Mouse (Mus musculus) brain, embryonic 14.5 days (tissue): ENCODE measurements at regions not wholly inside any gene's neighbourhood (a gene's known extent, or its start where the extent isn't known, plus 50 kb on each side); places are given as distances from the start of the nearest gene placed in this dataset.

Source experiments
- DNase-seq: peaks from one replicate; pipeline ENCODE4 v3.0.0-alpha.2; 2011; ENCODE audit warnings: low read depth
- CTCF ChIP-seq: fragments of 200-500 bp; IDR thresholded peaks from 2 replicates; pipeline ENCODE4 v1.5.1; 2012; ENCODE audit warnings: inconsistent platforms, mild to moderate bottlenecking, moderate library complexity, borderline replicate concordance; ENCODE audit not compliant: insufficient read depth, insufficient read length; ENCODE audit errors: extremely low read depth
- POLR2A ChIP-seq: fragments of 200-500 bp; IDR thresholded peaks from 2 replicates; pipeline ENCODE4 v1.6.1; 2012; ENCODE audit warnings: mild to moderate bottlenecking, inconsistent platforms, borderline replicate concordance; ENCODE audit not compliant: poor library complexity, insufficient read depth, insufficient read length, severe bottlenecking; ENCODE audit errors: extremely low read depth

GRCm38 (mm10) chr9:43984181-43985062 lies 58.8 kb upstream of the Thy1 start:
- peak; percentile 88 for DNase-seq
- no peak for TF ChIP-seq POLR2A
- peak; percentile 95 for TF ChIP-seq CTCF

- no peak for TF ChIP-seq POLR2A
- TF ChIP-seq CTCF: no peak
- no peak for DNase-seq
Observed at GRCm38 (mm10) chr9:43987957-43988356, 55.2 kb upstream of the Thy1 start.

GRCm38 (mm10) chr9:43988981-43989860 lies 54.0 kb upstream of the Thy1 start:
- TF ChIP-seq CTCF (no peak), POLR2A (no peak)
- no peak for DNase-seq

- no peak for DNase-seq
- TF ChIP-seq CTCF (no peak), POLR2A (no peak)
Observed at GRCm38 (mm10) chr9:43990124-43990523, 53.1 kb upstream of the Thy1 start.

- DNase-seq: no peak
- TF ChIP-seq CTCF (no peak), POLR2A (no peak)
Observed at GRCm38 (mm10) chr9:43993221-43993976, 49.8 kb upstream of the Thy1 start.
